Mouse (Mus musculus) urinary bladder, postnatal 14 days (tissue): ENCODE results near the gene Sipa1l2.
"Not testable (repeated sequence)": the region's sequence is repeated elsewhere in the genome, so short reads cannot be mapped to it uniquely, and the experiment has no call there.

ENCODE experiments used
- DNase-seq: peaks from one replicate; pipeline ENCODE4 v3.0.0; 2021; ENCODE audit warnings: low spot score

Sipa1l2 gene

GRCm38 (mm10) chr8:125539056-125540013 is 30.3 kb downstream of the Sipa1l2 start:
- no peak for DNase-seq

DNA sequence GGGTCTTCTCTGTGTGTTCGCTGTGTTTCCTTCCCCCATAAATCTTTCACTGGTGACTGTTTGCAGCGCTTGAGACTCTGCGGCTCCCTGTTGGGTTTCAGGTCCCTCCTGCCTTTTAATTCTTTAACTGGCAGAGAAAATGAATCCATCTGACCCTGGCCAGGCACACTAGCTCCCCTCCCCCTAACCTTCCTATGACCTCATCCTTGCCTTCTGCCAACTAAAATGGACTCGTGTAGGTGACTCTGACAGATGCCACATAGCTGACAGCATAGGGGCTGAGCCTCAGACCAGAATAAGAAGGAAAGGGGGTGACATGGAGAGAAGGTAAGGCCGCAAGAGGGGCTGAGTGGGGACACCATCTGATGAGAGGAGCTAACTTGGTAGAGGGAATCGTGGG is 31.3 kb downstream of the Sipa1l2 start:
- DNase-seq: no peak

GRCm38 (mm10) chr8:125533709-125534108 is 35.9 kb downstream of the Sipa1l2 start:
- no peak for DNase-seq

DNA sequence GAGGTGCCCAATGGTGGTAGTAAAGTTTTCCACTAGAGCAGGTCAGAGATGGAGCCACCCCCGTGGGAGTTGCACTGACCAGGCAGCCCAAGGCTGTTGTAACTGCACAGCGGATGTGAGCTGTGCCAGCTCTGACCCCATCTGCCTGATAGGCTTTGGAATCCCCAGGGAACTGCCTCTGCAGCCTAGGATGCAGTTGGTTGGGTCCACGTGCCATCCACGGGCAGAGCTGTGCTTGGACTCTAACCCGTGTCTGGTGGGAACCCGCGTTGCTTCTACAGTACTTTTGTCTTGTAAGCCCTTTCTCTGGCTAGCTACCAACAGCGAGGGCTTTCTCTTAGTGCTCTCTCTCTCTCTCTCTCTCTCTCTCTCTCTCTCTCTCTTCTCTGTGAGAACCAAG is 36.7 kb downstream of the Sipa1l2 start:
- DNase-seq: no peak

DNA sequence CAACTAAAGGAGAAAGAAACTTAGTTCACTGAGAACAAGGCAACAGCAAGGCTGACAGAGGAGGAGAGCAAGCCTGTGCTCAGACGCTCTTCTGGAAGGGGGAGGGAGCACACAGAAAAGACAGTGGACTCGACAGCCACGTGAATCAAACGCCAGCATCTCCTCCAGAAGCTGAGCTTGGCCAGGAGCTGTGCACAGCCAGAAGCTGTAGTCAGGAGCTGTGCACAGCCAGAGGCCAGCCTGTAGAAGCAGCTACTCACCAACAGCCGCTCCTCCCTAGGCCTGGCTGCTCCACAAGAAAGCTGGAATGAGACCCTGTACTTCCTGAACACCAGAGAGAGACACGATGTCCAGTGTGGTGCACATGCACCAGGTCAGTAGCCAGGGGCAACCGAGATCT is 37.4 kb downstream of the Sipa1l2 start:
- DNase-seq: peak; percentile 31

GRCm38 (mm10) chr8:125531640-125532039 is 38.0 kb downstream of the Sipa1l2 start:
- no peak for DNase-seq

GRCm38 (mm10) chr8:125531088-125531438 is 38.5 kb downstream of the Sipa1l2 start:
- DNase-seq: no peak

- DNase-seq: no peak
Measured at GRCm38 (mm10) chr8:125530187-125531087, 39.2 kb downstream of the Sipa1l2 start.

- no peak for DNase-seq
Measured at GRCm38 (mm10) chr8:125529019-125529418, 40.6 kb downstream of the Sipa1l2 start.

- no peak for DNase-seq
Measured at GRCm38 (mm10) chr8:125527941-125528340, 41.7 kb downstream of the Sipa1l2 start.

DNA sequence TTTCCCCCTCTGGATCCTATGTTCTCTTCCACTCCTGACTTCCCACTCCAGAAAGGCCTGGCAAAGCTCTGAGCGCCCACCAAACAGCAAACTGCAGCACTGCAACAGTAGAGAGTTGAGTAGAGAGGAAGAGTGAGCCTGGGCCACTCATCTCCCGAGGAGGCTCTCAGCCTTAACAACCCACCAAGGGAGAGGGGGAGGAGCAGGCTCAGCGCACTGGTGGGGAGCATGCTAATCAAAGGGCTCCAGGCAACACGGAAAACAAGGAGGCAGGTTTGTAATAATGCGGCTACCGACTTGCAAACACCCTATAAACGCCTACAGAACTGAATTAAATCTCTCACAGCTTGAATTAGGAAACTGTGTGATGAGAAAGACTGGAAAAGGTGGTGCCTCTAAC is 42.6 kb downstream of the Sipa1l2 start:
- DNase-seq: no peak

DNA sequence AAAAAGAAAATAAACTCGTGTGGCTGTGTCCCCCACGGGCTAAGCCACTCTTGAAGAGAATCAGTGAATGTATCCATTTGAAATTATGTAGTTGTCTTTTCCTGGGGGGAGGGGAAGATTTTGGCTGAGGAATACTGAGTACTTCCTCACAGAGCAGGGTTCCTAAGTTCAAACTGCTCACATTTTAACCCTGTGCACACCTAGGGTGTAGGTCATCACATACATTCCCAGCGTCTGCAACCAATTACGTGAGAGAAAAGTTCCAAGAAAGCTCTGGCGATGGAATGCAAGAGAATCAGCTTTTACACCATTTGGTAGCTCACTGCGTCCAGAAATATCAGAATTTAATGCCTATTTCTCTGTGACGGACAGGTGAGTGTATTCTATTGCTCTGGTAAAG is 43.0 kb downstream of the Sipa1l2 start:
- no peak for DNase-seq

DNA sequence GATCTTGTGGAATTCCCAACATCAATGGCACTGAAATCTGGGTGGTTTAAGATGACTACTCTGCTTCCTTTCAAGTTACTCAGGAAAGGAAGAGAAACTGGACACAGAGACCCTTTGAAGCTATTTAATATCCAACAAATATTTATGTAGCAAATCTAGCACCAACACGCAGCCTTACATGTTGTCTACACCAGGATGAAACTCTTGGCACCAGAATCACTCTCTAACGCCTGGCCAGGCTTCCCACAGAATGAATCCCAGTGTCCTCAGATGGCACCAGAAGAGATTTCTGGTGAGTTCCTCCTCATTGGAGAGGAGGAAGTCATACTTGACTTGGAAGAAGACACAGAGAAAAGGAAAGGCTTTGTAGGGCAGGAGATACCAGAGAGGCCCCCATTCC is 45.1 kb downstream of the Sipa1l2 start:
- DNase-seq: no peak

- DNase-seq: no peak
Measured at GRCm38 (mm10) chr8:125523213-125523612, 46.4 kb downstream of the Sipa1l2 start.

DNA sequence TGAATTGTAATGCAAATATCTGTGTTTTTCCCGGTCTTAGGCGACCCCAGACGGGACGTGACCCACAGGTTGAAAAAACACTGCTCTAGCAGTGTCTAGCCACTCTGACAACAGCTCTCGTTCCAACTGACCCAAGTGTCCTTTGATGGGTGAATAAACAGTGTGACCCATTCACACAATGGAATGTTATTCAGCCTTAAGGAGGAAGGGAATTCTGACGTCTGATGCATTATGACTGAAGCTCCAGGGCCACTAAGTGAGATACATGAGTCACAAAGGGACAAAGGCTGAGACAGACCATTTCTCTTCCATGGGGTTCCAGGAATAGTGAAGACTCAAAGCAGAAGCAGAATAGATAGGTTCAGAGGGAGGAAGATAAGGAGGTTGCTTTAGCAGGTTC is 47.5 kb downstream of the Sipa1l2 start:
- no peak for DNase-seq

DNA sequence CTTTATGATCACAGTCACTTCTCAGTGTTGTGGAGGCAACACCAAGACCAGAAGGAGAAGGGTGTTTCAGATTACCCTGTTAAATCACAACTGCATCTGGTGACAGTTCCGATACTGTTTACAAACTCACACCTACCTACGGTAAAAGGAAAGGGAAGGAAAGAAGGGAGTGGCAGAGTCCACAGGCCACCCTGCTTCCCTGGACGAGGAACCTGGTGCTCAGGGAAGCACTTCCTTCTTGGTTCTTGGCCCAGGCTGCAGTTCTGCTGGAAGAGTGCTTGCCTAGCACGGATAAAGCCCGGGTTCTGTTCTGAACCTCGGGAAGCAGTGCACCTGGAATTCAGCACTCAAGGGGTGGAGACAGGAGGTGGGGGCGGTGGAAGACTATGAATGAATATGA is 48.5 kb downstream of the Sipa1l2 start:
- DNase-seq: no peak

DNA sequence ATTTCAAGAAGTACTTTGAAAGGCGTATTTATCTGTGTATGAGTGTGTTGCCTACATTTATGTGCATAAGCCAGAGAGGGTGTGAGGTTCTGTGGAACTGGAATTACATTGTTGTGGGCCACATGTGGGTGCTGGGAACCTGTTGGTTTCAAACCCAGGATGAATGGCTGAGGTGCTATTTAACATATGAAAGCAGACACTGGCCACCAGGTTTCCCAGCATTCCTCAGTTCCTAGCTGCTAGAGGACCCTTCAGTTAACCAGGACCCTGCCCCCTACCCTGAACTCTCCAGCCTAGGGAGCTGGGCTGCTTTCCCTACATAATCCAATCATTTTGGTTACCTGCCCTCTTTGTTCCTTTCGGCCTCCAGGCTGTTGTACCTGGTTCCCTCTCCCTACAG is 49.3 kb downstream of the Sipa1l2 start:
- not testable (repeated sequence) for DNase-seq

- DNase-seq: no peak
Measured at GRCm38 (mm10) chr8:125518951-125519350, 50.7 kb downstream of the Sipa1l2 start.

GRCm38 (mm10) chr8:125518301-125518700 is 51.3 kb downstream of the Sipa1l2 start:
- DNase-seq: no peak

DNA sequence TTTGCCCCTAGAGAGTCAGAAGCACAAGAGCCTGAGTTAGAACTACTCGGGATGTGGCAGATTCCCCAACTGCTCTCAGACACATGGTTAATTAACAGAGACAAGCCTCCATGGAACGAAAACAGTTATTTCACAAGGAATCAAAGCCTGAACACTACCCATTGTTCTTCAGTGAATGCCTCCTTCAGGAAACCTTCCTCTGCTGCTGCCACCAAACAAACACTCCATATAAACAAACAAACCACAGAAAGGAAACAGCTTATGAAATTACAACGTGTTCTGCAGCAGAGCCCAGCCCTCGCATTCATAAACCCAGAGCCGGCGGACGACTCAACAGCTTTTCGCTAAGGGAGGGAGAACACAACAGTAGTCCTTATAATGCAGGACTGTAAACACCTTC is 52.2 kb downstream of the Sipa1l2 start:
- DNase-seq: no peak

DNA sequence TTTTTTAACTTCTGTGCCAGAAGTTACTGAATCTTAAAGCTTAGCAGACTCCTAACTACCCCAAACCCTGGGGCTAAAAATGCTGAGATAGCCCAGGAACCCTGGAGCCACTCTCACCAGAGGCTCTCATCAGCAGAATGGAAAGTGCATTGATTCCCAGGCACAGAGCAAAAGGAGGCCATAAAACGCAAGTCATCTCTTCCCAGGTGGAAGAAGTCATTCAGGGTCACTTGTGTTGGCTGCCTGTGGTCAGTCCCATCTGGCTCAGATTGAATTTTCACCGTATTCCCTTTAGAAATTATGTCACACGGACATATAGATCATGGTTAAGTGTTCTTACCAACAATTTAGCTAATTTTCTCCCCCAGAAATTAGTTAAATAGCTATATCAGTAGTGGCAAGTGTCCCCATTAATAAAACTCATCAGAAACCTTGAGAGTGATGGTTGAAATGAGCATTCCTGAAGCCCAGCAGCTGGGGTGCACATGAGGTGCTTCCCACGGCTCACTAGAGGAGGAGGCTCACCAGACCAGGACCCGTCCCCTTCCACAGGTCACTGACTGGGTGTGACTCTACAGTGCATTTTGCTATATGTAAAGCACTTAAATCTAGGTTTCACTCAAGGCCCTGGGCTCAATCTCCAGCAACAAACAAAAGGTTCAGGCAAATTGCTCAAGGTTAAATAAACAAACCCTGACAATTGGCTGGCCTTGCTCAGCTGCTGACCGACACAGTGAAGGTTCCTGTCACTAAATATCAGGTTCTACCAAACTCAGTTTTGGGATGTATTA is 53.3 kb downstream of the Sipa1l2 start:
- no peak for DNase-seq

- no peak for DNase-seq
Measured at GRCm38 (mm10) chr8:125515665-125516064, 53.9 kb downstream of the Sipa1l2 start.
